Mouse (Mus musculus) forebrain, embryonic 13.5 days (tissue): ENCODE measurements around the gene Glmn. TPM values are rescaled to one million over a fixed set of nuclear protein-coding genes. Genes with fewer than 3 reads are reported as not detected.

Experiments
- ATAC-seq: fragments of 200-750 bp; cut with Nextera tagmentation; 2 replicates; pipeline ENCODE4 v1.8.0; 2017
- H3K27ac ChIP-seq: fragments of 300-500 bp; sonication (generic); 2 replicates; pipeline ENCODE4 v1.5.1; 2015; ENCODE audit warnings: inconsistent platforms, mild to moderate bottlenecking, moderate library complexity
- H3K27me3 ChIP-seq: fragments of 300-500 bp; sonication (generic); 2 replicates; pipeline ENCODE4 v1.6.1; 2015; ENCODE audit warnings: mild to moderate bottlenecking, inconsistent platforms
- H3K36me3 ChIP-seq: fragments of 300-500 bp; sonication (generic); 2 replicates; pipeline ENCODE4 v1.6.1; 2015; ENCODE audit warnings: mild to moderate bottlenecking, inconsistent platforms; ENCODE audit not compliant: poor library complexity, severe bottlenecking
- H3K4me1 ChIP-seq: fragments of 300-500 bp; sonication (generic); 2 replicates; pipeline ENCODE4 v1.6.1; 2015; ENCODE audit warnings: inconsistent platforms
- H3K4me2 ChIP-seq: fragments of 300-500 bp; sonication (generic); 2 replicates; pipeline ENCODE4 v1.6.1; 2015; ENCODE audit warnings: inconsistent platforms, mild to moderate bottlenecking, moderate library complexity
- H3K4me3 ChIP-seq: fragments of 300-500 bp; sonication (generic); 2 replicates; pipeline ENCODE4 v1.5.1; 2015; ENCODE audit warnings: mild to moderate bottlenecking, inconsistent platforms
- H3K9ac ChIP-seq: fragments of 300-500 bp; sonication (generic); 2 replicates; pipeline ENCODE4 v1.6.1; 2015; ENCODE audit warnings: mild to moderate bottlenecking, inconsistent platforms
- H3K9me3 ChIP-seq: fragments of 300-500 bp; sonication (generic); replicated peaks from 2 replicates; pipeline ENCODE4 v1.6.1; 2016; ENCODE audit warnings: inconsistent platforms
- WGBS: fragments of 180-500 bp; shearing (Covaris S2); methylation state at CpG from one replicate; pipeline ENCODE4 v1.1.7; 2015; 5-methylcytosine and 5-hydroxymethylcytosine counted together
- polyA plus RNA-seq: library from polyadenylated mRNA; unstranded; fragments of >200 nt; fragmentation: Nextera tagmentation; extraction: Ambion mirVana; gene quantifications from 2 replicates; pipeline ENCODE4 v1.2.1, GENCODE M21; 2015

The Glmn gene
- polyA plus RNA-seq, 1 experiment from 2014 or later, result 29.0 TPM

- Histone ChIP-seq H3K27me3 (no peaks in the 10 kb centered on the region), H3K27ac (no peak overlapping the region), H3K9me3 (no peaks in the 10 kb centered on the region), H3K9ac (no peak overlapping the region), H3K4me3 (no peak overlapping the region), H3K4me1 (no peaks in the 10 kb centered on the region), H3K4me2 (no peak overlapping the region), H3K36me3 (peaks cover 7% of the 10 kb centered on the region)
- ATAC-seq, result no peak
- 93% methylated on average over 3 of the region's 3 CpGs for WGBS
These were observed 82.2 kb downstream of the Glmn start for GRCm38 (mm10) chr5:107515453-107515852.

GRCm38 (mm10) chr5:107513583-107513982, 84.1 kb downstream of the Glmn start:
- H3K9me3 ChIP-seq, result no peaks in the 10 kb centered on the region
- H3K9ac ChIP-seq, result no peak overlapping the region
- WGBS, result 50% methylated on average over 7 of the region's 7 CpGs
- no peaks in the 10 kb centered on the region for H3K4me1 ChIP-seq
- no peak overlapping the region for H3K4me2 ChIP-seq
- H3K4me3 ChIP-seq, result no peak overlapping the region
- no peaks in the 10 kb centered on the region for H3K27me3 ChIP-seq
- peaks cover 14% of the 10 kb centered on the region for H3K36me3 ChIP-seq
- ATAC-seq, result peak; percentile 50; the same call in 1 of the 2 replicates
- H3K27ac ChIP-seq, result no peak overlapping the region

- WGBS, result 67% methylated on average over 2 of the region's 2 CpGs
- H3K27ac ChIP-seq, result no peak overlapping the region
- H3K27me3 ChIP-seq, result no peaks in the 10 kb centered on the region
- H3K9ac ChIP-seq, result no peak overlapping the region
- peaks cover 33% of the 10 kb centered on the region for H3K36me3 ChIP-seq
- H3K4me2 ChIP-seq, result no peak overlapping the region
- no peak overlapping the region for H3K4me3 ChIP-seq
- no peak for ATAC-seq
- no peaks in the 10 kb centered on the region for H3K9me3 ChIP-seq
- H3K4me1 ChIP-seq, result no peaks in the 10 kb centered on the region
These were observed 86.4 kb downstream of the Glmn start for GRCm38 (mm10) chr5:107511326-107511725.

- 87% methylated on average over 10 of the region's 10 CpGs for WGBS
- no peaks in the 10 kb centered on the region for H3K27me3 ChIP-seq
- no peak overlapping the region for H3K4me3 ChIP-seq
- H3K9ac ChIP-seq, result no peak overlapping the region
- no peak overlapping the region for H3K4me2 ChIP-seq
- no peak for ATAC-seq
- H3K9me3 ChIP-seq, result no peaks in the 10 kb centered on the region
- H3K36me3 ChIP-seq, result peaks cover 37% of the 10 kb centered on the region
- H3K4me1 ChIP-seq, result no peaks in the 10 kb centered on the region
- no peak overlapping the region for H3K27ac ChIP-seq
These were observed 87.2 kb downstream of the Glmn start for GRCm38 (mm10) chr5:107510503-107510902.

GRCm38 (mm10) chr5:107507321-107507720, 90.4 kb downstream of the Glmn start, which contains the start of gene Gm42669:
TSS of gene Gm42669 (plus strand) at chr5:107507621.
- 81% methylated on average over 4 of the region's 4 CpGs for WGBS
- H3K36me3 ChIP-seq, result peaks cover 57% of the 10 kb centered on the region
- H3K4me2 ChIP-seq, result no peak within 1 kb of the TSS
- no peak for ATAC-seq
- no peaks in the 10 kb centered on the region for H3K9me3 ChIP-seq
- no peaks in the 10 kb centered on the region for H3K4me1 ChIP-seq
- no peaks in the 10 kb centered on the region for H3K27me3 ChIP-seq
- no peak within 1 kb of the TSS for H3K9ac ChIP-seq
- no peak within 1 kb of the TSS for H3K4me3 ChIP-seq
- H3K27ac ChIP-seq, result no peak within 1 kb of the TSS

GRCm38 (mm10) chr5:107500741-107501140, 96.9 kb downstream of the Glmn start:
- ATAC-seq, result no peak
- H3K27me3 ChIP-seq, result no peaks in the 10 kb centered on the region
- WGBS, result 73% methylated on average over 1 of the region's 1 CpGs
- no peak overlapping the region for H3K27ac ChIP-seq
- H3K4me1 ChIP-seq, result peaks cover 41% of the 10 kb centered on the region
- peaks cover 31% of the 10 kb centered on the region for H3K36me3 ChIP-seq
- H3K4me2 ChIP-seq, result no peak overlapping the region
- no peak overlapping the region for H3K9ac ChIP-seq
- no peak overlapping the region for H3K4me3 ChIP-seq
- H3K9me3 ChIP-seq, result no peaks in the 10 kb centered on the region

- H3K27me3 ChIP-seq, result no peaks in the 10 kb centered on the region
- H3K4me3 ChIP-seq, result no peak overlapping the region
- H3K4me2 ChIP-seq, result no peak overlapping the region
- ATAC-seq, result no peak
- H3K27ac ChIP-seq, result no peak overlapping the region
- WGBS, result 72% methylated on average over 5 of the region's 5 CpGs
- no peak overlapping the region for H3K9ac ChIP-seq
- H3K4me1 ChIP-seq, result peaks cover 41% of the 10 kb centered on the region
- H3K9me3 ChIP-seq, result no peaks in the 10 kb centered on the region
- peaks cover 24% of the 10 kb centered on the region for H3K36me3 ChIP-seq
These were observed 97.7 kb downstream of the Glmn start for GRCm38 (mm10) chr5:107499891-107500535.

Other genes with a start within 250 kb of the Glmn start
- 1.3 and 2.3 TPM in 2 replicates for gene Ephx4, start 195.2 kb downstream of the Glmn start, polyA plus RNA-seq
- gene Lpcat2b, start 166.3 kb downstream of the Glmn start, polyA plus RNA-seq, result not detected in 2 replicates
- 14.5 and 14.6 TPM in 2 replicates for gene Btbd8, start 159.9 kb downstream of the Glmn start, polyA plus RNA-seq
- gene Gm42669, start 90.3 kb downstream of the Glmn start, polyA plus RNA-seq, result 0.57 and 0.71 TPM in 2 replicates
- 0.06 and 0.11 TPM in 2 replicates for gene 1700028K03Rik, start 63.2 kb downstream of the Glmn start, polyA plus RNA-seq
- 16.8 and 18.9 TPM in 2 replicates for gene Rpap2, start 515 bp downstream of the Glmn start, polyA plus RNA-seq
- not detected in 2 replicates for gene Gfi1, start 128.1 kb upstream of the Glmn start, polyA plus RNA-seq
- 0.15 and 0.24 TPM in 2 replicates for gene Ube2d2b, start 232.2 kb upstream of the Glmn start, polyA plus RNA-seq